Mouse (Mus musculus): ENCODE data around the gene Mapkap1. TPM values are rescaled to one million over a fixed set of nuclear protein-coding genes. Genes with fewer than 3 reads are reported as not detected.

Gene Mapkap1
- total and polyA plus RNA-seq, 3 experiments = 37.4 to 90.0 (median 60.9) TPM

- no peak for TF ChIP-seq CTCF (IDR thresholded peaks at IDR 0.05; ENCODE audit: low read depth, low read length)
- DNase-seq (ENCODE audit: low spot score) = no peak
- no peaks in the 10 kb centered on the region for H3K27me3 ChIP-seq (ENCODE audit: insufficient read depth, low read length)
- no peak for ATAC-seq (ENCODE audit: extremely low read depth, insufficient number of reproducible peaks, low FRiP score, poor library complexity, severe bottlenecking)
- no peaks in the 10 kb centered on the region for H3K9me3 ChIP-seq (replicated peaks)
- H3K36me3 ChIP-seq (replicated peaks) = peaks cover 43% of the 10 kb centered on the region
- no peak overlapping the region for H3K4me3 ChIP-seq (ENCODE audit: low read depth, low read length)
- no peaks in the 10 kb centered on the region for H3K4me1 ChIP-seq (ENCODE audit: insufficient read depth, low read depth, low read length)
These were observed 112.0 kb downstream of the Mapkap1 start for GRCm38 (mm10) chr2:34518526-34518925.

GRCm38 (mm10) chr2:34519525-34519924 is 113.0 kb downstream of the Mapkap1 start:
- H3K27me3 ChIP-seq (ENCODE audit: insufficient read depth, low read length) = no peaks in the 10 kb centered on the region

GRCm38 (mm10) chr2:34521384-34521783 is 114.8 kb downstream of the Mapkap1 start:
- H3K27me3 ChIP-seq (ENCODE audit: insufficient read depth, low read length) = no peaks in the 10 kb centered on the region
- ATAC-seq (ENCODE audit: extremely low read depth, insufficient number of reproducible peaks, low FRiP score, poor library complexity, severe bottlenecking) = no peak

More at GRCm38 (mm10) chr2:34519525-34519924, 113.0 kb downstream of the Mapkap1 start:
- Histone ChIP-seq H3K9me3 (replicated peaks) (no peaks in the 10 kb centered on the region), H3K4me1 (ENCODE audit: insufficient read depth, low read depth, low read length) (no peaks in the 10 kb centered on the region), H3K36me3 (replicated peaks) (peaks cover 45% of the 10 kb centered on the region), H3K4me3 (ENCODE audit: low read depth, low read length) (no peak overlapping the region)
- TF ChIP-seq CTCF (IDR thresholded peaks at IDR 0.05; ENCODE audit: low read depth, low read length) (no peak), TAL1 (conservative IDR thresholded peaks at IDR 0.05; ENCODE audit: low read depth, low read length) (no peak), GATA2 (IDR thresholded peaks at IDR 0.05; ENCODE audit: borderline replicate concordance, low read depth, low read length) (no peak)
- ATAC-seq (ENCODE audit: extremely low read depth, insufficient number of reproducible peaks, low FRiP score, poor library complexity, severe bottlenecking) = no peak
- peak; percentile 14 for DNase-seq (ENCODE audit: low spot score)

GRCm38 (mm10) chr2:34526527-34527371 is 120.2 kb downstream of the Mapkap1 start:
- no peak for TF ChIP-seq TAL1 (conservative IDR thresholded peaks at IDR 0.05; ENCODE audit: low read depth, low read length)
- TF ChIP-seq CTCF (IDR thresholded peaks at IDR 0.05; ENCODE audit: low read depth, low read length) = no peak
- no peak for TF ChIP-seq GATA2 (IDR thresholded peaks at IDR 0.05; ENCODE audit: borderline replicate concordance, low read depth, low read length)
- TF ChIP-seq POLR2AphosphoS5 (IDR thresholded peaks at IDR 0.05; ENCODE audit: insufficient replicate concordance, low read depth, low read length) = no peak
- no peak for TF ChIP-seq GATA1 (IDR thresholded peaks at IDR 0.05; ENCODE audit: borderline replicate concordance, low read length)
- no peak for ATAC-seq (ENCODE audit: extremely low read depth, insufficient number of reproducible peaks, low FRiP score, poor library complexity, severe bottlenecking)
- no peak overlapping the region for H3K4me3 ChIP-seq (ENCODE audit: low read depth, low read length)
- peaks cover 53% of the 10 kb centered on the region for H3K36me3 ChIP-seq (replicated peaks)
- DNase-seq (ENCODE audit: low spot score) = no peak
- no peaks in the 10 kb centered on the region for H3K4me1 ChIP-seq (ENCODE audit: insufficient read depth, low read depth, low read length)
- H3K9me3 ChIP-seq (replicated peaks) = no peaks in the 10 kb centered on the region
- H3K27me3 ChIP-seq (ENCODE audit: insufficient read depth, low read length) = no peaks in the 10 kb centered on the region

More at GRCm38 (mm10) chr2:34521384-34521783, 114.8 kb downstream of the Mapkap1 start:
- no peak for DNase-seq (ENCODE audit: low spot score)
- no peak overlapping the region for H3K4me3 ChIP-seq (ENCODE audit: low read depth, low read length)
- H3K36me3 ChIP-seq (replicated peaks) = peaks cover 49% of the 10 kb centered on the region
- TF ChIP-seq TAL1 (conservative IDR thresholded peaks at IDR 0.05; ENCODE audit: low read depth, low read length) = no peak
- no peak for TF ChIP-seq CTCF (IDR thresholded peaks at IDR 0.05; ENCODE audit: low read depth, low read length)
- no peak for TF ChIP-seq GATA2 (IDR thresholded peaks at IDR 0.05; ENCODE audit: borderline replicate concordance, low read depth, low read length)
- no peaks in the 10 kb centered on the region for H3K9me3 ChIP-seq (replicated peaks)
- H3K4me1 ChIP-seq (ENCODE audit: insufficient read depth, low read depth, low read length) = no peaks in the 10 kb centered on the region

DNA sequence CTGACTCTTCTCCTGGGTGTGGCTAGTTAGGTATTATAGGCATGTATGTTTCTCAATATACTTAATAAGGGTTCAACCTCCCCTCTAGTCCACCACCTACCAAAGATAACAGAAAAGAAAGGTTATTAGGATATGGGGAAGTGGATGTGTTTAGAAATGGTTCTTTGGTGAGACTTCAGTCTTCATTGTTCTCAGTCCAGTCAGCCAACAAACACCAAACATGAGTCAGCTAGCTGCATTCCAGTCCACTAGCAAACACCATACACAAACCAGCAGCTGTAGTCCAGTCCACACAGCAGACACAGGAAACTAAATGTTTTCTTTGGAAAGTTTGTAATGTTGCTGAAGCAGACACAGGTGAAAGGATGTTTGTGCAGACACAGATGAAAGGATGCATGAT is 121.9 kb downstream of the Mapkap1 start:
- no peak overlapping the region for H3K4me3 ChIP-seq (ENCODE audit: low read depth, low read length)
- no peaks in the 10 kb centered on the region for H3K4me1 ChIP-seq (ENCODE audit: insufficient read depth, low read depth, low read length)
- H3K36me3 ChIP-seq (replicated peaks) = peaks cover 51% of the 10 kb centered on the region
- no peaks in the 10 kb centered on the region for H3K27me3 ChIP-seq (ENCODE audit: insufficient read depth, low read length)
- DNase-seq (ENCODE audit: low spot score) (no peak), ATAC-seq (ENCODE audit: extremely low read depth, insufficient number of reproducible peaks, low FRiP score, poor library complexity, severe bottlenecking) (no peak)
- TF ChIP-seq GATA2 (IDR thresholded peaks at IDR 0.05; ENCODE audit: borderline replicate concordance, low read depth, low read length) (no peak), GATA1 (IDR thresholded peaks at IDR 0.05; ENCODE audit: borderline replicate concordance, low read length) (no peak), CTCF (IDR thresholded peaks at IDR 0.05; ENCODE audit: low read depth, low read length) (no peak), POLR2AphosphoS5 (IDR thresholded peaks at IDR 0.05; ENCODE audit: insufficient replicate concordance, low read depth, low read length) (no peak), TAL1 (conservative IDR thresholded peaks at IDR 0.05; ENCODE audit: low read depth, low read length) (no peak)
- no peaks in the 10 kb centered on the region for H3K9me3 ChIP-seq (replicated peaks)

- H3K4me3 ChIP-seq (ENCODE audit: low read depth, low read length) = no peak overlapping the region
- no peak for TF ChIP-seq CTCF (IDR thresholded peaks at IDR 0.05; ENCODE audit: low read depth, low read length)
- TF ChIP-seq TAL1 (conservative IDR thresholded peaks at IDR 0.05; ENCODE audit: low read depth, low read length) = no peak
- no peak for TF ChIP-seq GATA2 (IDR thresholded peaks at IDR 0.05; ENCODE audit: borderline replicate concordance, low read depth, low read length)
- TF ChIP-seq POLR2AphosphoS5 (IDR thresholded peaks at IDR 0.05; ENCODE audit: insufficient replicate concordance, low read depth, low read length) = no peak
- TF ChIP-seq GATA1 (IDR thresholded peaks at IDR 0.05; ENCODE audit: borderline replicate concordance, low read length) = no peak
- no peaks in the 10 kb centered on the region for H3K9me3 ChIP-seq (replicated peaks)
- H3K27me3 ChIP-seq (ENCODE audit: insufficient read depth, low read length) = no peaks in the 10 kb centered on the region
- H3K36me3 ChIP-seq (replicated peaks) = peaks cover 48% of the 10 kb centered on the region
- no peak for ATAC-seq (ENCODE audit: extremely low read depth, insufficient number of reproducible peaks, low FRiP score, poor library complexity, severe bottlenecking)
- no peak for DNase-seq (ENCODE audit: low spot score)
- no peaks in the 10 kb centered on the region for H3K4me1 ChIP-seq (ENCODE audit: insufficient read depth, low read depth, low read length)
These were observed 123.5 kb downstream of the Mapkap1 start for GRCm38 (mm10) chr2:34530042-34530441.

All from G1E (cell line).